Comparison of ENCODE assay signal across 21 mouse cellular contexts in the genomic region with DNA sequence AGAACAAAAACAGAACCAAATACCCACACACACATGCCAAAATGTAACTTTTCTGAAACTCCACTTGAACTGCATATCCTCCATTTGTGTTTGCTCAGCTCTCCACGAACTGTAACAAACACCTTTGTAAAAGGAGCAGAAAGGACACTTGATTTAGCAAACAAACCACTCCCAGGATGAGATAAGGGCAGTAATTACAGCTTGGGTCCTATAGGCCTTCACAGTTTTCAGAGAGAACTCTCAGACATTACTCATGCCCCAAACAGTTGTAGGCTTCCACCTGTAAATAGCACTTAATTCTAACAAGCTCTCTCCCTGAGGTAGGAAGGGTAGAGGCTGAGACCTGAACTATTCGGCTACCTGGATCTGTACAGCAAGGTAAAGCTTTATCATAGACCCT.
DNase-seq lines count a peak whose midpoint lies in the region; ATAC-seq and TF ChIP-seq lines count a peak whose summit lies in the region.
"Had no signal": no experiment of that assay in that cellular context is flagged by ENCODE, and none has a peak within 500 bp of the region (broad histone marks: within the 10 kb centered on the region; RNA-seq: fewer than 3 reads in every experiment).

No protein-coding gene starts in this region.

- H3K9ac ChIP-seq in midbrain, embryonic 11.5 days (ENCODE audit: low read length): no peak overlapping the region
- H3K9ac ChIP-seq in midbrain, embryonic 14.5 days (replicated peaks; ENCODE audit: low read length): no peak overlapping the region
- no peak overlapping the region for H3K9ac ChIP-seq in lung, embryonic 15.5 days
- H3K9ac ChIP-seq in stomach, postnatal 0 days (ENCODE audit: low read length): no peak overlapping the region
- H3K9ac ChIP-seq: heart, embryonic 15.5 days; hindbrain, embryonic 13.5 days had no signal

- no peak for ATAC-seq in midbrain, embryonic 11.5 days (ENCODE audit: low FRiP score)
- no peak for ATAC-seq in midbrain, embryonic 14.5 days (ENCODE audit: low FRiP score, low TSS enrichment)
- ATAC-seq in lung, embryonic 15.5 days (ENCODE audit: borderline replicate concordance, extremely low read depth, low FRiP score, low TSS enrichment): peak; percentile 62
- ATAC-seq in stomach, postnatal 0 days (ENCODE audit: low FRiP score, low TSS enrichment): peak; percentile 64; the same call in 1 of the 2 replicates
- ATAC-seq in monocyte, adult 5-6 weeks (replicated peaks; ENCODE audit: insufficient number of reproducible peaks, low FRiP score, low TSS enrichment, poor library complexity, severe bottlenecking): no peak
- ATAC-seq: activated CD4-positive, CD25-positive, alpha-beta regulatory T cell, adult 4 months; forebrain, embryonic 14.5 days; Patski had no signal

- no peak overlapping the region for H3K4me2 ChIP-seq in midbrain, embryonic 11.5 days
- H3K4me2 ChIP-seq in midbrain, embryonic 14.5 days (ENCODE audit: low read length): no peak overlapping the region
- H3K4me2 ChIP-seq in lung, embryonic 15.5 days: no peak overlapping the region
- no peak overlapping the region for H3K4me2 ChIP-seq in stomach, postnatal 0 days (replicated peaks; ENCODE audit: low read depth)
- H3K4me2 ChIP-seq: heart, embryonic 15.5 days; hindbrain, embryonic 13.5 days had no signal

- H3K27me3 ChIP-seq in midbrain, embryonic 11.5 days (ENCODE audit: control insufficient read depth, insufficient read depth, low read length): 0 out of 2 replicates have a peak, but pooled peaks cover 2% of the 10 kb centered on the region
- H3K27me3 ChIP-seq in midbrain, embryonic 14.5 days (ENCODE audit: control insufficient read depth, insufficient read depth, low read length): no peaks in the 10 kb centered on the region
- no peaks in the 10 kb centered on the region for H3K27me3 ChIP-seq in lung, embryonic 15.5 days
- no peaks in the 10 kb centered on the region for H3K27me3 ChIP-seq in stomach, postnatal 0 days (ENCODE audit: control insufficient read depth, insufficient read depth, low read length)
- H3K27me3 ChIP-seq: heart, embryonic 15.5 days had no signal

- DNase-seq in midbrain, embryonic 11.5 days (ENCODE audit: low spot score, missing footprints): peak; percentile 33
- no peak for DNase-seq in midbrain, embryonic 14.5 days
- DNase-seq in lung, postnatal 25 days (ENCODE audit: low spot score): peak; percentile 59
- no peak for DNase-seq in stomach, postnatal 0 days (ENCODE audit: low spot score)
- DNase-seq in layer of hippocampus, postnatal 14 days (ENCODE audit: low spot score in 2 of 2): no peak
- DNase-seq in urinary bladder, postnatal 25 days (ENCODE audit: low spot score): no peak
- DNase-seq: adrenal gland, postnatal 14 days; cerebellum, adult 11-12 months; cerebellum, adult 9-11 months; cerebellum, postnatal 36 days; gastrocnemius, postnatal 36 days; heart, postnatal 14 days had no signal

- H3K4me1 ChIP-seq in midbrain, embryonic 11.5 days (ENCODE audit: control insufficient read depth, insufficient read depth, low read length): no peaks in the 10 kb centered on the region
- H3K4me1 ChIP-seq in midbrain, embryonic 14.5 days (ENCODE audit: control insufficient read depth, insufficient read depth, low read length): no peaks in the 10 kb centered on the region
- peaks cover 9% of the 10 kb centered on the region for H3K4me1 ChIP-seq in lung, embryonic 15.5 days
- no peaks in the 10 kb centered on the region for H3K4me1 ChIP-seq in stomach, postnatal 0 days (replicated peaks; ENCODE audit: control insufficient read depth, insufficient read depth)
- H3K4me1 ChIP-seq: embryonic facial prominence, embryonic 10.5 days; heart, embryonic 15.5 days; hindbrain, embryonic 13.5 days had no signal

- no peak overlapping the region for H3K4me3 ChIP-seq in midbrain, embryonic 11.5 days (ENCODE audit: low read depth, low read length)
- no peak overlapping the region for H3K4me3 ChIP-seq in midbrain, embryonic 14.5 days (replicated peaks; ENCODE audit: low read depth, low read length)
- H3K4me3 ChIP-seq in lung, embryonic 15.5 days: no peak overlapping the region
- H3K4me3 ChIP-seq in stomach, postnatal 0 days (ENCODE audit: low read depth, low read length): no peak overlapping the region
- H3K4me3 ChIP-seq: embryonic facial prominence, embryonic 10.5 days; heart, embryonic 10.5 days; heart, embryonic 15.5 days; hindbrain, embryonic 13.5 days had no signal

- no peaks in the 10 kb centered on the region for H3K9me3 ChIP-seq in midbrain, embryonic 11.5 days (ENCODE audit: control insufficient read depth, low read length)
- no peaks in the 10 kb centered on the region for H3K9me3 ChIP-seq in midbrain, embryonic 14.5 days (ENCODE audit: control insufficient read depth, low read length)
- H3K9me3 ChIP-seq in lung, embryonic 15.5 days: no peaks in the 10 kb centered on the region
- H3K9me3 ChIP-seq in stomach, postnatal 0 days (ENCODE audit: control insufficient read depth, low read length): no peaks in the 10 kb centered on the region
- H3K9me3 ChIP-seq: embryonic facial prominence, embryonic 10.5 days; heart, embryonic 10.5 days; heart, embryonic 15.5 days; hindbrain, embryonic 13.5 days had no signal

- no peak overlapping the region for H3K27ac ChIP-seq in midbrain, embryonic 11.5 days (ENCODE audit: low read depth, low read length)
- H3K27ac ChIP-seq in midbrain, embryonic 14.5 days (replicated peaks; ENCODE audit: low read depth, low read length): no peak overlapping the region
- H3K27ac ChIP-seq in lung, embryonic 15.5 days: peak overlapping the region; percentile 42
- no peak overlapping the region for H3K27ac ChIP-seq in stomach, postnatal 0 days (replicated peaks)
- H3K27ac ChIP-seq: embryonic facial prominence, embryonic 10.5 days; heart, embryonic 10.5 days; heart, embryonic 15.5 days; hindbrain, embryonic 13.5 days had no signal

- no peak for TF ChIP-seq CTCF in stomach, postnatal 0 days (IDR thresholded peaks at IDR 0.05; ENCODE audit: low read depth)

- TF ChIP-seq EP300 in stomach, postnatal 0 days (optimal IDR thresholded peaks at IDR 0.05): no peak

- H3K36me3 ChIP-seq in midbrain, embryonic 11.5 days (ENCODE audit: control insufficient read depth, insufficient read depth, low read length): no peaks in the 10 kb centered on the region
- no peaks in the 10 kb centered on the region for H3K36me3 ChIP-seq in midbrain, embryonic 14.5 days (ENCODE audit: control insufficient read depth, insufficient read depth, low read length)
- H3K36me3 ChIP-seq in lung, embryonic 15.5 days: no peaks in the 10 kb centered on the region
- H3K36me3 ChIP-seq in stomach, postnatal 0 days (ENCODE audit: control insufficient read depth, insufficient read depth, low read length): no peaks in the 10 kb centered on the region
- H3K36me3 ChIP-seq: embryonic facial prominence, embryonic 10.5 days; heart, embryonic 10.5 days; heart, embryonic 15.5 days; hindbrain, embryonic 13.5 days had no signal

- 74% methylated on average over 2 of the region's 2 CpGs for WGBS in midbrain, embryonic 11.5 days
- 75% methylated on average over 2 of the region's 2 CpGs for WGBS in midbrain, embryonic 14.5 days
- 34% methylated on average over 2 of the region's 2 CpGs for WGBS in lung, embryonic 15.5 days
- 47% methylated on average over 2 of the region's 2 CpGs for WGBS in stomach, postnatal 0 days

Comparison
In these comparisons a context has a peak if more than half of its experiments do, and no peak if none do; other contexts are left out.
1. DNase-seq: peak in midbrain, embryonic 11.5 days (single experiment) and lung, postnatal 25 days (single experiment); none in midbrain, embryonic 14.5 days (single experiment), stomach, postnatal 0 days (single experiment), layer of hippocampus, postnatal 14 days (0 of 2) and urinary bladder, postnatal 25 days (single experiment).
2. ATAC-seq: peak in lung, embryonic 15.5 days (single experiment) and stomach, postnatal 0 days (single experiment); none in midbrain, embryonic 11.5 days (single experiment), midbrain, embryonic 14.5 days (single experiment) and monocyte, adult 5-6 weeks (single experiment).